Mouse (Mus musculus) embryo, embryonic 9.5 days (tissue): Measurements from ENCODE around the gene Hist1h2ab.

Experiments
- DNase-seq: peaks from one replicate; pipeline ENCODE4 v3.0.0-alpha.2; 2017; ENCODE audit errors: extremely low spot score

Hist1h2ab gene

GRCm38 (mm10) chr13:23772561-23773313, 21.8 kb downstream of the Hist1h2ab start:
- DNase-seq: peak; percentile 64

DNA sequence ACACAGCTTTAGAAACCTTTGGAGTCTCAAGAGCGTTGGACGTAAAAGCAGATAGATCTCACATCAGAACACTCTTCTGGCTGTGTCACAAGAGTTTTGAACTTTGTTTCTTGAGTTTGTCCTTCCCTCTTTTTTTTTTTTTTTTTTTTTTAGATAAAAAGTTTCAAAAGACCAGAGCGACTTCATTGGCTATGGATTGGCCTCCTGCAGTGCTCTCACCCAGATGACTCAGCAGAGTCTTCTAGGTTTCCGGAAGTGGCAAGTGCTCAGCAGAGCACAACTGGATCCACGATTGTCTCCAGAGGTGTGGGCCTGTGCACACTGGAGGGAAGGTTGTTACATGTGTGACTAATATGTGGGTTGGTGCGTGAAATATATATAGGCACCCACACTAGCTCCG, 27.4 kb downstream of the Hist1h2ab start:
- no peak for DNase-seq

GRCm38 (mm10) chr13:23779025-23779424, 28.1 kb downstream of the Hist1h2ab start:
- no peak for DNase-seq

- peak; percentile 51 for DNase-seq
Observed at GRCm38 (mm10) chr13:23792520-23792919, 41.6 kb downstream of the Hist1h2ab start.

DNA sequence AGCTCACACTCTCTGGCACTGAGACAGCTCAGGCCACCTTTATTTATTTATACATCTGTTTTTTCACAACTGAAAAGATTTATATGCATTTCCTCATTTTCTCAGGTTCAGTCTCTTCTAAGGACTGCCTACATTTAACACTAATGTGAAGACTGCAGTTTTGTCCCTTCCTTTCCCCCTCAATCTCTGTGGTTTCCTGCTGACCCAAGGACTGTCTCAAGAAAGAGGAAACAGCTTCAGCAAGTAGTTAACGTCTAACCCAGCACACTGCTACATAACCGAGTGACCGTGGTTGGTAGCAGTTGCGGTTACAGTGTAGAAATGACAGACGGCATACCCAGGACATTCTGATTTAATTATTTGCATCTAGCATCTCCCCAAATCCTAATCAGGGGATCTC, 48.5 kb downstream of the Hist1h2ab start:
- no peak for DNase-seq
